Mouse (Mus musculus) stomach, postnatal 0 days (tissue): Measurements from ENCODE around the gene L1cam.

Source experiments
- CTCF ChIP-seq: IDR thresholded peaks from 2 replicates; pipeline ENCODE4 v1.5.1; 2016; ENCODE audit warnings: antibody characterized with exemption, low read depth, mild to moderate bottlenecking, moderate library complexity
- EP300 ChIP-seq: optimal IDR thresholded peaks from 2 replicates; pipeline ENCODE3; 2016; ENCODE audit warnings: antibody characterized with exemption

DNA sequence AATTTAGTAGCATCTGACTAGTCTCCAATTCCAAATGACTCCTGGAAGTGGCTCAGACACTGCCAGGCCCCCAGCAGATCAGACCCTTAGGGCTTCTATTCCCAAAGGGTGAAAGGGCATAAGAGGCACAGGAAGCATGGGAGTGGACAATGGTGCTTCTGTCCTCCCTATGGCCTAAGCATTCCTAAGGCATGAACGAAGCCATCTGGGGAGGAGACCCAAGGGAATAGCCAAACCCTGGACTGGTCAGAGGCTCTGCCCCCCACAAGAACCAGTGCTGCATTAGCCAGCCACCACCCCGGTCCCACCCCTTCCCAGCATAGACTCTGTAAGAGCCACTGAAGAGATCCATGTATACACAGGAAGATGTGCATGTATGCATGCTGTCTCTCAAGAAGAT lies 20.0 kb downstream of the L1cam start:
- TF ChIP-seq CTCF: no peak
- no peak for TF ChIP-seq EP300
